Mouse (Mus musculus): ENCODE results near the gene Enah.

DNA sequence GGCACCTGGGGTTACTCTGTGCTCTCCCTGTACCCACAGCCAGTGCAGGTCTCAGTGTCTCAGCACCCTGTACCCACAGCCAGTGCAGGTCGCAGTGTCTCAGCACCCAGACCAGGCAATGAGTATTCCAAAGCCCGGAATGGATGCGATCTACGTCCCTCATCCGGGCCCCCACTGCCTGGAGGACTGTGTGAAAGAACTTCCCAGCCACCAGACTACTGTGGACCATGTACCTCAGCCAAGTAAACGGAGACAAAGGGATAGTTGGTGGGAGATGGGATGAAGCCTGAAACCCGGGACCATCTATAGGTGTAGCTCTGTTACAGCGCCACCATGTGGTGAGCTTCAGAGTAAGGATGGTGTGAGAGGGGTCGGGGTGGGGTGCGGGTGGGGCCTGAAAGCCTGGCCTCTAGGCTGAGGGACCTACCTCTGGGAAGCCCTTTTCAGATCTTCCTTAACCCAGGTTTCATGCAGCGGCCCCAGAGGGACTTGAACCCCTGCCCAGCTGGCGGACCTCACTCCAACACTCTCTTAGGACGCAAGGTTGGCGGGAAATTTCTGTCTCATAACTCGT, 139.0 kb downstream of the Enah start:
- no peak; the same call in 1 of the 2 replicates for TF ChIP-seq CTCF (conservative IDR thresholded peaks at IDR 0.05; ENCODE audit: low read length)
- TF ChIP-seq NANOG (IDR thresholded peaks at IDR 0.05; ENCODE audit: borderline replicate concordance, low read length): no peak
- no peak for TF ChIP-seq POU5F1 (IDR thresholded peaks at IDR 0.05; ENCODE audit: borderline replicate concordance, low read length)
